14 mouse cellular contexts compared by ENCODE assay signal in the genomic region with DNA sequence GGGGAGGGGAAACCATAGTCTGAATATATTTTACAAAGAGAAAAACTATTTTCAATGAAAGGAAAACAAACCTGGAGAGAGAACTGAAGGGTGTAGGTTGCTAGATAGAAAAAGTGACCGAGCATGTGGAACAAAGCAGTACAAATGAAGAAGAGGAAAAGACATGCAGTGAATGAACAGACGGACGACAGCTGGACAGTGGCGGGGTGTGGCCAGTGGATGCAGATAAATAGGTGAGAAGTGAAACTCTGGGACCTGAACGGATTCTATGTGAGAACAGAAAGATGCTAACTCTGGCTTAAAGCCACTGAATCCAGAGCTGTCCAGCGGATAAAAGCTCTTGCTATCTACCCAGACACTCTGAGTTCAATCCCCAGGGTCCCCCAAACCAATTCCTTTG.
"Had no signal": no experiment of that assay in that cellular context is flagged by ENCODE, and none has a peak within 500 bp of the region (broad histone marks: within the 10 kb centered on the region; RNA-seq: fewer than 3 reads in every experiment).

No protein-coding gene starts in this region.

- H3K4me2 ChIP-seq: kidney, embryonic 15.5 days; liver, embryonic 11.5 days; midbrain, embryonic 13.5 days had no signal

- H3K27me3 ChIP-seq: kidney, embryonic 15.5 days; midbrain, embryonic 13.5 days had no signal

- H3K9ac ChIP-seq: kidney, embryonic 15.5 days; liver, embryonic 14.5 days; liver, postnatal 0 days; midbrain, embryonic 13.5 days had no signal

- H3K9me3 ChIP-seq: kidney, embryonic 15.5 days; midbrain, embryonic 13.5 days had no signal

- H3K36me3 ChIP-seq: midbrain, embryonic 13.5 days had no signal

- ATAC-seq: intestine, postnatal 0 days; liver, postnatal 0 days had no signal

- H3K4me3 ChIP-seq: kidney, embryonic 15.5 days; left cerebral cortex, adult 2 months; midbrain, embryonic 13.5 days had no signal

- H3K27ac ChIP-seq: left cerebral cortex, adult 2 months; liver, embryonic 14.5 days; midbrain, embryonic 13.5 days had no signal

- DNase-seq: kidney, adult 2 months; kidney, postnatal 14 days; kidney, postnatal 4 days; layer of hippocampus, adult 9-11 months; liver, postnatal 0 days; thymus, adult 2 months; thymus, postnatal 14 days; thymus, postnatal 4 days had no signal
